Mouse (Mus musculus) left cerebral cortex, adult 11 months (tissue): Measurements from ENCODE around the gene Grrp1.

ENCODE experiments used
- DNase-seq: peaks from one replicate; pipeline ENCODE4 v3.0.0; 2022; ENCODE audit warnings: low spot score

The Grrp1 gene

DNA sequence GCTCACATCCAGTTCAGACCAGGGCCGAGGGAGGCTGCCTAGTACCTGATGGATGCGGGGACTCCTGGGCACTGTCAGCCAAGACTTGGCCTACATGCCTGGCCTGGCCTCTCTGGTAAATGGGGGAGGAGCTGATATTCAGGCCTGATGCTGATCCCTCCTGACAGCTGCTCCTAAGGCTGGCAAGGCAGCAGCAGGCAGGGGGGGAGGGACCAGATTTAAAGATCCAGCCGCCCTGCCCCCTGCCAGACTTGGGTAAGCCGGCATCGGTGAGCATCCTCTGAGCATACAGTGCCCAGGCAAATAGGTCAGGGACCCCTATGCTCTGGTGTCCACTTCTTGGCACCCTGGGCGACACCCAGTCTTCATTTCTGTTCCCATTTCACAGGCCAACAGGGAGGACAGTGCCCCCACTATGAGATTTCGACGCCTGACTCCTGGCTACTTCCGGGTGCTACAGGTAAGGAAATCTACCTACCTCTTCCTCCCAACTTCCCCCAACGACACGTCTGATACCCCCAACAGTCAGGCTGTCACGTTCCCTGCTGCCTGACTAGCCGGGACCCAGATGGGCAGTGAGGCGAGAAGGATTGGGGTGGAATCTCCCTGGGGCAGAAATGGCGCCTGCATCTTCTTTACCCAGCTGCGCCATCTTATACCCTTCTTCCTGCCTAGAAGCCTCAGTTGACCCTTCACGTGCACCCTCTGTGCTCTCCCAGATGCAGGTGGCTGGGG is 10.2 kb downstream of the Grrp1 start, which contains the start of gene E130218I03Rik:
Gene E130218I03Rik (plus strand): TSS at position 147 of the 735 bp plus-strand sequence.
- DNase-seq: no peak

DNA sequence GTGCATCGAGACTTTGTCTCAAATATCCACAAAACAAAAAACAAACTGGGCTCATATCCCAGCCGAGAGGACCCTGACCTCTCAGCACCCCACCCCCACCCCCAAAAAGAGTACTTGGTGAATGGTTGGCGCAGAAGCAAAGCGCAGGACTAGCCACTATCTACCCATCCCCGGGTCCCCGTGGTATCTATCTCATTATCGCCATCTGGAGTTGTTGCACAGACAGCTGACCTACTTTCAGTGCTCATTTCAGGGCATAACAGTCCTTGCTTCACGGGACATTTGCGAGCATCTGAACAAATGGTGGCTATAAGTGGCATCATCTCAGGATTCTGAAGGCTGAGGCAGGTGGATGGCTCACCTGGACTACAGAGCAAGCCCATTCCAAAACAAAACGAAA is 15.2 kb downstream of the Grrp1 start:
- no peak for DNase-seq

DNA sequence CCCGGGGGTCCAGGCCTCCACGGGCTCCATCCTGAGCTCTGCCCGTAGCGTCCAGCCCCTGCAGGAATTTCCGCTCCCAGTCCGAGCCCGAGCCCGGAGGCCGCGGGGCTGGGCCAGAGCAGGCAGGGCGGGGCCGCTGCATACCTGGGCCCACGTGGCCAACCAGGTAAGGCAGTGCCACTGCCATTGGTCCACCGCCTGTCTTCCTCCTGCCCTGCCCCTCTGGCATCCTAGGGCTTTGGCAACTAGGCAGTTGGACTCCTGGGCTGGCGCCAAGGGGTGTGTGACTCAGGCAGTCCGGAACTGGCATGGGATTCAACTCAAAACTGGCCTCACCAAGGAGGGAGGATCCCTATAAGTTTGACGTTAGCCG is 15.6 kb downstream of the Grrp1 start, which contains the start of gene Cnksr1:
Gene Cnksr1 (minus strand): TSS at position 121 of the 373 bp plus-strand sequence.
- DNase-seq: no peak

DNA sequence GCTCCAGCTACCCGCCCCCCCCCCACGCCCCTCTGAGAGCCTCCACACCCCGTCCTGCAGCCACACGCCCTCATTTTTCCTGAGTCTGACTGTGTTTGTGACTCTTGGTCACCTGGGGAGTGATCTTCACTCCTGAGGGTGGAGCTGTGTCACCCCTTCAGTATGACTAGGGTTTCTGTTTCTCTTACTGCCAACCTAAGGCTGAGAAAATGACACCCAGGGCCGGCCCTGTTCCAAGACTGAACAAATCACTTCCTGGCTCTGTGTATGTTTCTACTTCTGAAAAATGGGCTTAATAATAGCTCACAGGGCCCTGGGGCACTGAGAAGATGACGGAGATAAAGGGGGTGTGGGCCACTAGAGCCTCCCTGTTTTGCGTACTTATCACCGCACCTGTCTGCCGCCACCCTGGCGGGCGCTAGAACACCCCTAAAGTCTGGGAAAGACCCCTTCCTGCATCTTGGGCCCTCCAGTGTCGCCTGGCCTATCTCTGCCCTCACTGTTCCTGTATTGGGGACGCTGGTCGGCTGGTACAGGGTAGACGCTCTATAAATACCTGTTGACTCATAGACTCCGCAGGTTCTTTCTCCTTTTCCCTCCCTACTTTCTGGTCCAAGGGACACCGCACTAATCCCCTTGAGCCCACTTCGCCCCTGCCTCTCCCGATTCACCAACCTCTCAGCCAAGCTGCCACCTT is 16.2 kb downstream of the Grrp1 start:
- DNase-seq: no peak

DNA sequence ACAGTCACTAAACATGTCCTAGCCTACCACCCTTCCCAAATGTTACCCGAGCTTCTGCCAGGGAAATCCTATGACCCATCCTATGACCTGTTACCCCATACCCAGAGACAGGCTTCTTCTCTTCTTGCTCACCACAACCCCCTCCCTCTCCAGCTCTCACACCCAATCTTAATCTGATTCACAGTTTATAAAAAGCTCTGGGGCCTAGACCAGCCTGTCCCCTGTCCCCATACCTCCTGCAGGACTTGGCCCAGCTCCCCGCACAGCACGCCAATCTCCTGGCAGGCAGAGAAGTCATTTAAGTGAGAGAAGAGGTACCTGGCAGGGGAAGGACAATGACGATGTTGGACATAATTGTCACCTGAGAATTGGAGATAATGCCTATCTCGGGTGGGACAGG is 19.0 kb downstream of the Grrp1 start:
- DNase-seq: no peak

DNA sequence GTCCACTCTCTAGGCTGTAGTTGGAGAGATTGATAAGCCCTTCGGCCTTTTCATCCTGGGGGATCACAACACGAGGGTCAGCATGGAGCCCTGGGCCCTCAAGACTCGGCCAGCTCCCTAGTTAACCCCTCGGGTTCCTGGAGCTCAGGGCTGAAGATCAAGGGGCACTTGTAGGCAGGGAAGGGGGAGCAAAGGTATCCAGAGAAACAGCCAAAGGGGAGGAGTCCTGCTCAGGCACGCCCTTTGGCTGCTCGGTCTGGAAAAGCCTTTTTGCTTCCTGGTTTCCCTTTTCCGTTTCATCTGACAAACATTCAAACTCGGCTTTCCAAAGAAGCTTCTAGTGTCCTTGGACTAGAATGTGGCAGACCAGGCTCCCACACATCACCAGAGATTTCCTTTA is 23.5 kb downstream of the Grrp1 start:
- no peak for DNase-seq

DNA sequence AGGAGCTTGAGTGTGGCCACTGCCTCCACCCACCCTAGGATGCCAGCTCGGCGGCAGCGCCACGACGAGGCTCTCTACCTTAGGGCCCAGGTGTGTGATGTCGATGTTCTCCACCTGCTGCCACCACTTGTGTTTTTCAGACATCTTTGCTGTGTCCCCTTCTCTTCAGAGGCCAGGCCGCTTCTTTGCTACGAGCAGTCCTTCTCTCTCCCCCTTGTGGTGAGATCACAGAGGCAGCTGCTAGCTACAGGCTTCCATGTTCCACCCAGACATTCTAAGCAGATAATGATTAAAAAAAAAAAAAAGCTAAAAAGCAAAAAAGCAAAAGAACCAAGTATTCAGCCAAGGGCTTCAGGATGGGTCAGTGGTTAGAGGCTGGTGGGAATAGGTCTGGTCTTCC is 26.7 kb downstream of the Grrp1 start, which contains the start of gene Catsper4:
Gene Catsper4 (minus strand): TSS at position 190 of the 400 bp plus-strand sequence.
- no peak for DNase-seq

DNA sequence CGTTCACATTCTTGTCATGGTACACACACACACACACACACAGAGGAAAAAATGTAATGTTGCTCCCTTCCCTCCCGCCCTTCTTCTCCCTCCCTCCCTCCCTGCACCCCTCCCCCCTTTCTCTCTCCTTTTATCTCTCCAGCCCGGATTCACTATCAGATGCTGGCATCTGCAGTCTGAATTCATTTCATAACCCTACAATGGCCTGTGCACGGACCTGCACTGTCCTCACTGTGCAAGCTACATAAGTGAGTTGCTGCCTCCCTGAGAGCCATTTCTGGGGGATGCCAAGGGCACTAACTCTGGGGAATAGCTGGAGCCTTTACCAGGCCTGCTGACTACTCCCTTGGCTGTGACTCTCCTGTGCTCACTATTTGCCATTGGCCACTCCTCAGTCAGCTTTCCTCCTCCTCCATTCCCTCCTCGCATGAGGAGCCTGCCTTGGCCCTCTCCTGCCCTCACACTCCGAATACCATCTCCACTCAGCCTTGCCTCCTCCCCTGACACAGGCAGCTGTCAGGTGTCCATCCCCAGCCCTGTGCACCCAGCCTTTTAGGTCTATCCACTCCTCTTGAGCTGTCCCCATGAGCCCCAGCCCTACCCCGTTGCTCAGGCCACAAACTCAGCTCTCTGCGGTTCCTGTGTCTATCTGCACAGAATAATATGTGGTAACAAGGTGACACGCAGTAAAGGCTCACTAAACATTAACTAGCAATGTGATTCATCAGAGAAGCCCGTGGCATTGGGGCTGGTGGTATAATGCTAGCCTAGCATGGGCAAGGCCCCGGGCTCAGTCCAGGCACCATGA is 30.9 kb downstream of the Grrp1 start:
- no peak for DNase-seq

DNA sequence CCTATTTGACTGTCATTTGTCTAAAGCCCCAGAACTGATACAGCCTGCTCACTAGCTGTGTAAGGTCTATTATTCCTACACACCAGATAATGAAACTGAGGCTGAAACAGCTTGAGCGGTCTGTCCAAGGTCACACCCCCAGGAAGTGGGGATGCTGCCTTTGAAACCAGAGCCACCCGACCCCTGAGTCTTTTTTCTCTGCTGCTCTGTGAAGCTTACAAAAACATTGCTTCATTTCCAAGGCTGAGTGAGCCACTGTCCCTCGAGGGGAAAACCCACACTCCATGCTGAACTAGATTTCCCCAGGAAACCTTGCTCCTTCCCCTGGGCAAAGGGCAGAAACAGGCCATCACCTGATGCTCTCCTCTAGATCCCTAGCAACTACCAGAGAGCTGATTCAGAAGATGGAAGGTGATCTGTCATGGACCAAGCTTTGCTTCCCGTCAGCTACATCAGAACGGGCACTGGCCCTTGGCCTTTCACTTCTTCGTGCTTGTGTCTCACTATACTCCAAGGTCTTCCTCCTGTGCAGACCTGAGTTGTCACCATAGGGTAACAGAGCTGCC is 47.3 kb downstream of the Grrp1 start:
- no peak for DNase-seq

DNA sequence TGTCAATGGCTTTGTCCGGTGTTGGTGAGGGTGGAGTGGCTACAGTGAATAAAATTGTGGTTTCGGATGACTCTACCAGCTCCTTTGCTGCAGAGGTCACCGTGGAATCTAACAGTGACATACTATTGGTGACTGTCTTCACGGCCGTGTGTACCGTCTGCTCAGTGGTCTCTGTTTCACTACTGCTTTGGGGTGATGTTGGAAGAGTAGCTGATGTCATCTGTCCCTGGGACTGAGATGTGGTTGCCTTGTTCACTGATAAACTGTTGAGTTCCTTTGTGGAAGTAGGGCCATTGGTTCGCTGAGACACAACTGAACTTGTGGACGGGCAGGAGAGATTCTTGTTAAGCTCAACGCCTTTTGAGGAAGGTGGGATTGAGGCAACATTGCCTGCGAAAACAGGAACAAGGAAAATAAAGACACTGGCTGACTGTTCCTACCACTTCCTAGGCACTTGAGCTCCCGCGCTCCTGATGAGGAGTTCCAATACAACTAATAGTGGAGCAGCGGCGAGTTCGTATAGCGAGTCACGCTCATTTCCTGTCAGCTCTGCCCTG is 50.5 kb downstream of the Grrp1 start:
- no peak for DNase-seq

DNA sequence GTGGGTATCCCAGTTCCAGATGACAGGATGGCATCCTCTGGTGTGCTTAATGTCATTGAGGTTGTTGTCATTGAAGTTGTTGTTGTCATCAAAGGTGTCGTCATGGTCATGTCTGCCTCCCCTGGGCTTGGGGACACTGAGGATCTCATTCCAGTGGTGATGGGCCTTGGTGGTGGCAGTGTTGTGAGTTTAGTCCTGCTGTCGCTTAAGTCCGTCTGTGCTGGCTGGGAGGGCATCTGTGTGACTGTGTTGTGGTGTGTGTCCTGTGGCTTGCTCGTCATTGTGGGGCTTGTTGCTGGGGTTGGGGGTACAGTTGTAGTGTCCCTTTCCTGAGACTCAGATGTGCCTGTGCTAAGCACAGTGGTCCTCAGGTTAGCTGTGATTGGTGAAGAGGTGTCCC is 51.0 kb downstream of the Grrp1 start, which contains the start of gene Gm7534:
Gene Gm7534 (minus strand): TSS at position 101 of the 400 bp plus-strand sequence.
- no peak for DNase-seq
